Mouse (Mus musculus) heart, embryonic 15.5 days (tissue): ENCODE results near the gene Kras. TPM values are rescaled to one million over a fixed set of nuclear protein-coding genes. Genes with fewer than 3 reads are reported as not detected.
A peak's percentile ranks its signal among the peaks of the same experiment; 100 is the strongest.

Experiments
- ATAC-seq: fragments of 200-750 bp; cut with Nextera tagmentation; replicated peaks from 2 replicates; pipeline ENCODE4 v1.8.0; 2017; ENCODE audit warnings: low read depth, moderate TSS enrichment; ENCODE audit not compliant: insufficient number of reproducible peaks, insufficient read depth, low FRiP score
- H3K27ac ChIP-seq: fragments of 300-500 bp; sonication (generic); 2 replicates; pipeline ENCODE4 v1.5.1; 2015; ENCODE audit warnings: mild to moderate bottlenecking, inconsistent platforms
- H3K27me3 ChIP-seq: fragments of 300-500 bp; sonication (generic); 2 replicates; pipeline ENCODE4 v1.6.1; 2015; ENCODE audit warnings: inconsistent platforms
- H3K36me3 ChIP-seq: fragments of 300-500 bp; sonication (generic); 2 replicates; pipeline ENCODE4 v1.6.1; 2015; ENCODE audit warnings: mild to moderate bottlenecking, inconsistent platforms
- H3K4me1 ChIP-seq: fragments of 300-500 bp; sonication (generic); replicated peaks from 2 replicates; pipeline ENCODE4 v1.6.1; 2015; ENCODE audit warnings: inconsistent platforms
- H3K4me2 ChIP-seq: fragments of 300-500 bp; sonication (generic); 2 replicates; pipeline ENCODE4 v1.6.1; 2015; ENCODE audit warnings: inconsistent platforms, mild to moderate bottlenecking, moderate library complexity
- H3K4me3 ChIP-seq: fragments of 300-500 bp; sonication (generic); 2 replicates; pipeline ENCODE4 v1.5.1; 2015; ENCODE audit warnings: mild to moderate bottlenecking, inconsistent platforms
- H3K9ac ChIP-seq: fragments of 300-500 bp; sonication (generic); 2 replicates; pipeline ENCODE4 v1.6.1; 2015; ENCODE audit warnings: mild to moderate bottlenecking, inconsistent platforms
- H3K9me3 ChIP-seq: fragments of 300-500 bp; sonication (generic); replicated peaks from 2 replicates; pipeline ENCODE4 v1.6.1; 2016; ENCODE audit warnings: inconsistent platforms
- WGBS: fragments of 180-500 bp; shearing (Covaris S2); methylation state at CpG from one replicate; pipeline ENCODE4 v1.1.7; 2015; ENCODE audit warnings: mixed read lengths; 5-methylcytosine and 5-hydroxymethylcytosine counted together
- polyA plus RNA-seq: library from polyadenylated mRNA; unstranded; fragments of >200 nt; fragmentation: Nextera tagmentation; extraction: Ambion mirVana; gene quantifications from 2 replicates; pipeline ENCODE4 v1.2.1, GENCODE M21; 2015

Gene Kras
- polyA plus RNA-seq, result 34.8 and 43.4 TPM in 2 replicates

GRCm38 (mm10) chr6:145250185-145250791 lies at the start of gene Kras:
TSS of gene Kras (minus strand) at chr6:145250239.
- Histone ChIP-seq H3K4me2 (peak within 1 kb of the TSS; percentile 90), H3K27me3 (peaks cover 26% of the 10 kb centered on the region), H3K9me3 (no peaks in the 10 kb centered on the region), H3K27ac (peak within 1 kb of the TSS; percentile 83), H3K4me3 (peak within 1 kb of the TSS; percentile 93), H3K36me3 (no peaks in the 10 kb centered on the region), H3K9ac (peak within 1 kb of the TSS; percentile 91), H3K4me1 (peaks cover 14% of the 10 kb centered on the region)
- under 1% methylated on average over 64 of the region's 83 CpGs for WGBS
- peak; percentile 95 for ATAC-seq

GRCm38 (mm10) chr6:145297626-145298025 lies 47.6 kb upstream of the Kras start:
- no peak for ATAC-seq
- no peak overlapping the region for H3K4me2 ChIP-seq
- no peak overlapping the region for H3K9ac ChIP-seq
- H3K4me1 ChIP-seq, result no peaks in the 10 kb centered on the region
- no peak overlapping the region for H3K27ac ChIP-seq
- no peak overlapping the region for H3K4me3 ChIP-seq
- H3K9me3 ChIP-seq, result no peaks in the 10 kb centered on the region
- no peaks in the 10 kb centered on the region for H3K36me3 ChIP-seq
- H3K27me3 ChIP-seq, result peaks cover 86% of the 10 kb centered on the region
- 50% methylated on average over 7 of the region's 7 CpGs for WGBS

GRCm38 (mm10) chr6:145296979-145297378 lies 46.9 kb upstream of the Kras start:
- no peak for ATAC-seq
- Histone ChIP-seq H3K27me3 (peaks cover 84% of the 10 kb centered on the region), H3K36me3 (no peaks in the 10 kb centered on the region)

GRCm38 (mm10) chr6:145295171-145295570 lies 45.1 kb upstream of the Kras start:
- Histone ChIP-seq H3K4me3 (no peak overlapping the region), H3K4me2 (no peak overlapping the region), H3K9ac (no peak overlapping the region), H3K36me3 (no peaks in the 10 kb centered on the region), H3K9me3 (no peaks in the 10 kb centered on the region), H3K4me1 (peaks cover 8% of the 10 kb centered on the region), H3K27me3 (peaks cover 73% of the 10 kb centered on the region), H3K27ac (no peak overlapping the region)
- no peak for ATAC-seq
- 49% methylated on average over 11 of the region's 11 CpGs for WGBS

More at GRCm38 (mm10) chr6:145296979-145297378, 46.9 kb upstream of the Kras start:
- Histone ChIP-seq H3K9ac (no peak overlapping the region), H3K4me1 (peaks cover under 1% of the 10 kb centered on the region; the same call in 1 of the 2 replicates), H3K27ac (no peak overlapping the region), H3K4me2 (no peak overlapping the region), H3K9me3 (no peaks in the 10 kb centered on the region), H3K4me3 (no peak overlapping the region)
- WGBS, result 79% methylated on average over 7 of the region's 7 CpGs

- no peak for ATAC-seq
- H3K27me3 ChIP-seq, result peaks cover 56% of the 10 kb centered on the region
Measured at GRCm38 (mm10) chr6:145293156-145293555, 43.1 kb upstream of the Kras start.

GRCm38 (mm10) chr6:145291383-145292289 lies 41.6 kb upstream of the Kras start:
- H3K4me1 ChIP-seq, result peaks cover 8% of the 10 kb centered on the region
- no peaks in the 10 kb centered on the region for H3K9me3 ChIP-seq
- no peak overlapping the region for H3K4me2 ChIP-seq
- ATAC-seq, result no peak
- WGBS, result 54% methylated on average over 13 of the region's 13 CpGs
- no peak overlapping the region for H3K4me3 ChIP-seq
- H3K27ac ChIP-seq, result no peak overlapping the region
- no peaks in the 10 kb centered on the region for H3K36me3 ChIP-seq
- peaks cover 48% of the 10 kb centered on the region for H3K27me3 ChIP-seq
- no peak overlapping the region for H3K9ac ChIP-seq

More at GRCm38 (mm10) chr6:145293156-145293555, 43.1 kb upstream of the Kras start:
- H3K9ac ChIP-seq, result no peak overlapping the region
- no peak overlapping the region for H3K4me3 ChIP-seq
- 80% methylated on average over 6 of the region's 6 CpGs for WGBS
- no peak overlapping the region for H3K27ac ChIP-seq
- H3K4me1 ChIP-seq, result peaks cover 8% of the 10 kb centered on the region
- no peak overlapping the region for H3K4me2 ChIP-seq
- no peaks in the 10 kb centered on the region for H3K9me3 ChIP-seq
- no peaks in the 10 kb centered on the region for H3K36me3 ChIP-seq

- H3K27me3 ChIP-seq, result peaks cover 11% of the 10 kb centered on the region
- H3K4me3 ChIP-seq, result no peak overlapping the region
- ATAC-seq, result no peak
- no peaks in the 10 kb centered on the region for H3K4me1 ChIP-seq
- WGBS, result 68% methylated on average over 4 of the region's 4 CpGs
- no peak overlapping the region for H3K9ac ChIP-seq
- H3K4me2 ChIP-seq, result no peak overlapping the region
- no peak overlapping the region for H3K27ac ChIP-seq
- H3K36me3 ChIP-seq, result no peaks in the 10 kb centered on the region
- no peaks in the 10 kb centered on the region for H3K9me3 ChIP-seq
Measured at GRCm38 (mm10) chr6:145285656-145286055, 35.6 kb upstream of the Kras start.

- ATAC-seq, result no peak
- peaks cover 18% of the 10 kb centered on the region for H3K27me3 ChIP-seq
- no peaks in the 10 kb centered on the region for H3K36me3 ChIP-seq
- no peak overlapping the region for H3K9ac ChIP-seq
- H3K4me3 ChIP-seq, result no peak overlapping the region
- H3K9me3 ChIP-seq, result no peaks in the 10 kb centered on the region
- 83% methylated on average over 8 of the region's 8 CpGs for whole genome bisulfite sequencing
- H3K4me1 ChIP-seq, result no peaks in the 10 kb centered on the region
- H3K27ac ChIP-seq, result no peak overlapping the region
- H3K4me2 ChIP-seq, result no peak overlapping the region
Measured at GRCm38 (mm10) chr6:145284286-145284685, 34.2 kb upstream of the Kras start.

GRCm38 (mm10) chr6:145277138-145277763 lies 27.2 kb upstream of the Kras start:
- ATAC-seq, result no peak
- Histone ChIP-seq H3K27me3 (peaks cover 60% of the 10 kb centered on the region), H3K4me3 (no peak overlapping the region), H3K27ac (no peak overlapping the region), H3K36me3 (no peaks in the 10 kb centered on the region), H3K4me1 (peaks cover 9% of the 10 kb centered on the region), H3K9me3 (no peaks in the 10 kb centered on the region), H3K4me2 (no peak overlapping the region), H3K9ac (no peak overlapping the region)
- WGBS, result 64% methylated on average over 9 of the region's 9 CpGs

GRCm38 (mm10) chr6:145276265-145276780 lies 26.3 kb upstream of the Kras start:
- Histone ChIP-seq H3K27me3 (peaks cover 70% of the 10 kb centered on the region), H3K27ac (no peak overlapping the region; the same call in 1 of the 2 replicates), H3K9ac (no peak overlapping the region), H3K9me3 (no peaks in the 10 kb centered on the region), H3K4me1 (peaks cover 9% of the 10 kb centered on the region), H3K4me2 (peak overlapping the region; percentile 54), H3K4me3 (peak overlapping the region; percentile 27), H3K36me3 (no peaks in the 10 kb centered on the region)
- 0 out of 2 replicates have a peak, but pooled peaks have one; percentile 58 for ATAC-seq
- 4% methylated on average over 17 of the region's 17 CpGs for WGBS
